Mouse (Mus musculus) embryonic facial prominence, embryonic 15.5 days (tissue): ENCODE results near the gene Rbm47. TPM values are rescaled to one million over a fixed set of nuclear protein-coding genes. Genes with fewer than 3 reads are reported as not detected.

Experiments
- ATAC-seq: fragments of 200-750 bp; cut with Nextera tagmentation; 2 replicates; pipeline ENCODE4 v1.8.0; 2017; ENCODE audit warnings: low read depth, moderate TSS enrichment; ENCODE audit not compliant: insufficient number of reproducible peaks, low FRiP score, low TSS enrichment
- H3K27ac ChIP-seq: fragments of 300-500 bp; sonication (generic); replicated peaks from 2 replicates; pipeline ENCODE4 v1.5.1; 2015; ENCODE audit warnings: mild to moderate bottlenecking, inconsistent platforms
- H3K27me3 ChIP-seq: fragments of 300-500 bp; sonication (generic); 2 replicates; pipeline ENCODE4 v1.6.1; 2015; ENCODE audit warnings: inconsistent platforms
- H3K36me3 ChIP-seq: fragments of 300-500 bp; sonication (generic); 2 replicates; pipeline ENCODE4 v1.6.1; 2015; ENCODE audit warnings: mild to moderate bottlenecking, inconsistent platforms
- H3K4me1 ChIP-seq: fragments of 300-500 bp; sonication (generic); 2 replicates; pipeline ENCODE4 v1.6.1; 2015; ENCODE audit warnings: inconsistent platforms
- H3K4me2 ChIP-seq: fragments of 300-500 bp; sonication (generic); replicated peaks from 2 replicates; pipeline ENCODE4 v1.6.1; 2015; ENCODE audit warnings: mild to moderate bottlenecking, inconsistent platforms
- H3K4me3 ChIP-seq: fragments of 300-500 bp; sonication (generic); replicated peaks from 2 replicates; pipeline ENCODE4 v1.5.1; 2015; ENCODE audit warnings: mild to moderate bottlenecking, inconsistent platforms
- H3K9ac ChIP-seq: fragments of 300-500 bp; sonication (generic); 2 replicates; pipeline ENCODE4 v1.6.1; 2015; ENCODE audit warnings: inconsistent platforms
- H3K9me3 ChIP-seq: fragments of 300-500 bp; sonication (generic); replicated peaks from 2 replicates; pipeline ENCODE4 v1.6.1; 2016; ENCODE audit warnings: inconsistent platforms
- WGBS: fragments of 180-500 bp; shearing (Covaris S2); methylation state at CpG from one replicate; pipeline ENCODE4 v1.1.7; 2015; 5-methylcytosine and 5-hydroxymethylcytosine counted together
- polyA plus RNA-seq: library from polyadenylated mRNA; unstranded; fragments of >200 nt; fragmentation: Nextera tagmentation; extraction: Ambion mirVana; gene quantifications from 2 replicates; pipeline ENCODE4 v1.2.1, GENCODE M21; 2015

Rbm47 gene
- polyA plus RNA-seq, 1 experiment from 2014 or later: 14.0 TPM

- Histone ChIP-seq H3K9ac (no peak overlapping the region), H3K27me3 (no peaks in the 10 kb centered on the region), H3K9me3 (no peaks in the 10 kb centered on the region), H3K4me3 (no peak overlapping the region), H3K36me3 (no peaks in the 10 kb centered on the region), H3K4me1 (no peaks in the 10 kb centered on the region), H3K27ac (no peak overlapping the region), H3K4me2 (no peak overlapping the region)
- WGBS: 70% methylated on average over 19 of the region's 19 CpGs
- ATAC-seq: no peak
Measured at GRCm38 (mm10) chr5:66062046-66062929, 110.6 kb downstream of the Rbm47 start.

- no peaks in the 10 kb centered on the region for H3K9me3 ChIP-seq
- H3K36me3 ChIP-seq: no peaks in the 10 kb centered on the region
- no peak overlapping the region for H3K27ac ChIP-seq
- no peaks in the 10 kb centered on the region for H3K4me1 ChIP-seq
- no peak for ATAC-seq
- H3K4me3 ChIP-seq: no peak overlapping the region
- 72% methylated on average over 4 of the region's 4 CpGs for WGBS
- H3K27me3 ChIP-seq: no peaks in the 10 kb centered on the region
- no peak overlapping the region for H3K4me2 ChIP-seq
- no peak overlapping the region for H3K9ac ChIP-seq
Measured at GRCm38 (mm10) chr5:66061667-66062045, 111.3 kb downstream of the Rbm47 start.

- H3K27ac ChIP-seq: no peak overlapping the region
- 84% methylated on average over 5 of the region's 5 CpGs for WGBS
- no peaks in the 10 kb centered on the region for H3K36me3 ChIP-seq
- no peak overlapping the region for H3K9ac ChIP-seq
- no peak overlapping the region for H3K4me3 ChIP-seq
- H3K4me1 ChIP-seq: no peaks in the 10 kb centered on the region
- no peaks in the 10 kb centered on the region for H3K27me3 ChIP-seq
- no peak for ATAC-seq
- no peaks in the 10 kb centered on the region for H3K9me3 ChIP-seq
- H3K4me2 ChIP-seq: no peak overlapping the region
Measured at GRCm38 (mm10) chr5:66058844-66059243, 114.1 kb downstream of the Rbm47 start.

- H3K9me3 ChIP-seq: no peaks in the 10 kb centered on the region
- ATAC-seq: no peak
- 83% methylated on average over 4 of the region's 4 CpGs for WGBS
Measured at GRCm38 (mm10) chr5:66056680-66057079, 116.2 kb downstream of the Rbm47 start.

GRCm38 (mm10) chr5:66054394-66054793, 118.5 kb downstream of the Rbm47 start:
- no peaks in the 10 kb centered on the region for H3K27me3 ChIP-seq
- H3K4me1 ChIP-seq: no peaks in the 10 kb centered on the region
- 33% methylated on average over 9 of the region's 9 CpGs for WGBS
- no peaks in the 10 kb centered on the region for H3K36me3 ChIP-seq
- H3K4me2 ChIP-seq: no peak overlapping the region
- H3K4me3 ChIP-seq: no peak overlapping the region
- ATAC-seq: no peak
- H3K27ac ChIP-seq: no peak overlapping the region
- H3K9me3 ChIP-seq: no peaks in the 10 kb centered on the region
- H3K9ac ChIP-seq: no peak overlapping the region

More at GRCm38 (mm10) chr5:66056680-66057079, 116.2 kb downstream of the Rbm47 start:
- Histone ChIP-seq H3K4me2 (no peak overlapping the region), H3K36me3 (no peaks in the 10 kb centered on the region), H3K27ac (no peak overlapping the region), H3K4me1 (no peaks in the 10 kb centered on the region), H3K4me3 (no peak overlapping the region), H3K9ac (no peak overlapping the region), H3K27me3 (no peaks in the 10 kb centered on the region)

- ATAC-seq: no peak
- Histone ChIP-seq H3K36me3 (no peaks in the 10 kb centered on the region), H3K27ac (no peak overlapping the region), H3K4me3 (no peak overlapping the region), H3K27me3 (no peaks in the 10 kb centered on the region), H3K4me2 (no peak overlapping the region), H3K4me1 (no peaks in the 10 kb centered on the region), H3K9me3 (no peaks in the 10 kb centered on the region), H3K9ac (no peak overlapping the region)
- WGBS: 85% methylated on average over 20 of the region's 20 CpGs
Measured at GRCm38 (mm10) chr5:66052777-66053548, 120.0 kb downstream of the Rbm47 start.

- H3K36me3 ChIP-seq: no peaks in the 10 kb centered on the region
Measured at GRCm38 (mm10) chr5:66050841-66051240, 122.1 kb downstream of the Rbm47 start.

GRCm38 (mm10) chr5:66046356-66046755, 126.6 kb downstream of the Rbm47 start:
- no peak for ATAC-seq
- H3K4me1 ChIP-seq: no peaks in the 10 kb centered on the region
- H3K4me3 ChIP-seq: no peak overlapping the region
- WGBS: 73% methylated on average over 3 of the region's 3 CpGs
- no peak overlapping the region for H3K27ac ChIP-seq
- no peak overlapping the region for H3K4me2 ChIP-seq
- H3K9me3 ChIP-seq: no peaks in the 10 kb centered on the region
- no peak overlapping the region for H3K9ac ChIP-seq
- H3K27me3 ChIP-seq: no peaks in the 10 kb centered on the region
- no peaks in the 10 kb centered on the region for H3K36me3 ChIP-seq

More at GRCm38 (mm10) chr5:66050841-66051240, 122.1 kb downstream of the Rbm47 start:
- Histone ChIP-seq H3K27ac (no peak overlapping the region), H3K4me3 (no peak overlapping the region), H3K9ac (no peak overlapping the region), H3K4me2 (no peak overlapping the region), H3K9me3 (no peaks in the 10 kb centered on the region), H3K27me3 (no peaks in the 10 kb centered on the region), H3K4me1 (no peaks in the 10 kb centered on the region)
- no peak for ATAC-seq
- WGBS: 84% methylated on average over 5 of the region's 5 CpGs

GRCm38 (mm10) chr5:66043897-66044296, 129.0 kb downstream of the Rbm47 start:
- 63% methylated on average over 3 of the region's 3 CpGs for WGBS
- no peak for ATAC-seq
- Histone ChIP-seq H3K27ac (no peak overlapping the region), H3K27me3 (no peaks in the 10 kb centered on the region), H3K4me2 (no peak overlapping the region), H3K4me1 (no peaks in the 10 kb centered on the region), H3K36me3 (no peaks in the 10 kb centered on the region), H3K9me3 (no peaks in the 10 kb centered on the region), H3K9ac (no peak overlapping the region), H3K4me3 (no peak overlapping the region)

- Histone ChIP-seq H3K4me1 (no peaks in the 10 kb centered on the region), H3K27me3 (no peaks in the 10 kb centered on the region), H3K4me2 (no peak overlapping the region), H3K4me3 (no peak overlapping the region), H3K27ac (no peak overlapping the region), H3K9ac (no peak overlapping the region), H3K9me3 (no peaks in the 10 kb centered on the region), H3K36me3 (no peaks in the 10 kb centered on the region)
- WGBS: 65% methylated on average over 10 of the region's 10 CpGs
- ATAC-seq: no peak
Measured at GRCm38 (mm10) chr5:66042651-66043340, 130.1 kb downstream of the Rbm47 start.

GRCm38 (mm10) chr5:66040744-66041279, 132.1 kb downstream of the Rbm47 start:
- no peaks in the 10 kb centered on the region for H3K27me3 ChIP-seq
- no peaks in the 10 kb centered on the region for H3K4me1 ChIP-seq
- H3K9me3 ChIP-seq: no peaks in the 10 kb centered on the region
- ATAC-seq: no peak
- no peaks in the 10 kb centered on the region for H3K36me3 ChIP-seq
- H3K4me2 ChIP-seq: no peak overlapping the region
- 77% methylated on average over 7 of the region's 7 CpGs for WGBS
- no peak overlapping the region for H3K27ac ChIP-seq
- H3K4me3 ChIP-seq: no peak overlapping the region
- H3K9ac ChIP-seq: no peak overlapping the region
